Mouse (Mus musculus): ENCODE results near the gene Cse1l. TPM values are rescaled to one million over a fixed set of nuclear protein-coding genes. Genes with fewer than 3 reads are reported as not detected.

The Cse1l gene
- polyA plus RNA-seq, 1 experiment from 2014 or later = 89.3 TPM

- no peaks in the 10 kb centered on the region for H3K27me3 ChIP-seq
- no peak for ATAC-seq (ENCODE audit: low FRiP score, low read depth)
- no peak overlapping the region for H3K27ac ChIP-seq (replicated peaks)
- H3K4me1 ChIP-seq (replicated peaks) = no peaks in the 10 kb centered on the region; the same call in 1 of the 2 replicates
- H3K36me3 ChIP-seq = peaks cover 21% of the 10 kb centered on the region
- H3K9me3 ChIP-seq = no peaks in the 10 kb centered on the region
- 73% methylated on average over 10 of the region's 10 CpGs for WGBS
- no peak overlapping the region for H3K4me2 ChIP-seq
- no peak overlapping the region for H3K9ac ChIP-seq
- no peak overlapping the region for H3K4me3 ChIP-seq
These were observed 20.2 kb upstream of the Cse1l start for GRCm38 (mm10) chr2:166885619-166886018.

GRCm38 (mm10) chr2:166886231-166886630, 19.6 kb upstream of the Cse1l start:
- no peak overlapping the region for H3K9ac ChIP-seq
- ATAC-seq (ENCODE audit: low FRiP score, low read depth) = no peak

GRCm38 (mm10) chr2:166887816-166888215, 18.0 kb upstream of the Cse1l start:
- Histone ChIP-seq H3K36me3 (peaks cover 26% of the 10 kb centered on the region), H3K27ac (replicated peaks) (no peak overlapping the region), H3K4me3 (no peak overlapping the region), H3K27me3 (no peaks in the 10 kb centered on the region), H3K9ac (no peak overlapping the region), H3K4me1 (replicated peaks) (no peaks in the 10 kb centered on the region; the same call in 1 of the 2 replicates), H3K9me3 (no peaks in the 10 kb centered on the region), H3K4me2 (no peak overlapping the region)
- 31% methylated on average over 11 of the region's 11 CpGs for WGBS
- ATAC-seq (ENCODE audit: low FRiP score, low read depth) = no peak

More at GRCm38 (mm10) chr2:166886231-166886630, 19.6 kb upstream of the Cse1l start:
- Histone ChIP-seq H3K27me3 (no peaks in the 10 kb centered on the region), H3K36me3 (peaks cover 23% of the 10 kb centered on the region), H3K4me1 (replicated peaks) (no peaks in the 10 kb centered on the region; the same call in 1 of the 2 replicates), H3K9me3 (no peaks in the 10 kb centered on the region), H3K4me3 (no peak overlapping the region), H3K4me2 (no peak overlapping the region), H3K27ac (replicated peaks) (no peak overlapping the region)
- WGBS = 90% methylated on average over 3 of the region's 3 CpGs

- ATAC-seq (ENCODE audit: low FRiP score, low read depth) = no peak
- Histone ChIP-seq H3K4me3 (no peak overlapping the region), H3K9me3 (no peaks in the 10 kb centered on the region), H3K36me3 (peaks cover 38% of the 10 kb centered on the region), H3K4me1 (replicated peaks) (no peaks in the 10 kb centered on the region), H3K4me2 (no peak overlapping the region), H3K27ac (replicated peaks) (no peak overlapping the region), H3K27me3 (no peaks in the 10 kb centered on the region), H3K9ac (no peak overlapping the region)
- 70% methylated on average over 9 of the region's 9 CpGs for WGBS
These were observed 14.4 kb upstream of the Cse1l start for GRCm38 (mm10) chr2:166891366-166891880.

- no peaks in the 10 kb centered on the region for H3K4me1 ChIP-seq (replicated peaks)
- no peak overlapping the region for H3K27ac ChIP-seq (replicated peaks)
- H3K27me3 ChIP-seq = no peaks in the 10 kb centered on the region
- no peaks in the 10 kb centered on the region for H3K9me3 ChIP-seq
- no peak for ATAC-seq (ENCODE audit: low FRiP score, low read depth)
- no peak overlapping the region for H3K9ac ChIP-seq
- 96% methylated on average over 8 of the region's 8 CpGs for WGBS
- H3K36me3 ChIP-seq = peaks cover 36% of the 10 kb centered on the region
- no peak overlapping the region for H3K4me3 ChIP-seq
- H3K4me2 ChIP-seq = no peak overlapping the region
These were observed 13.6 kb upstream of the Cse1l start for GRCm38 (mm10) chr2:166892158-166892680.

GRCm38 (mm10) chr2:166893036-166893435, 12.8 kb upstream of the Cse1l start:
- Histone ChIP-seq H3K27ac (replicated peaks) (no peak overlapping the region), H3K36me3 (peaks cover 36% of the 10 kb centered on the region), H3K9me3 (no peaks in the 10 kb centered on the region), H3K4me1 (replicated peaks) (no peaks in the 10 kb centered on the region), H3K4me3 (no peak overlapping the region), H3K4me2 (no peak overlapping the region), H3K9ac (no peak overlapping the region), H3K27me3 (no peaks in the 10 kb centered on the region)
- 98% methylated on average over 5 of the region's 5 CpGs for WGBS
- no peak for ATAC-seq (ENCODE audit: low FRiP score, low read depth)

GRCm38 (mm10) chr2:166896368-166896767, 9.5 kb upstream of the Cse1l start:
- no peak for ATAC-seq (ENCODE audit: low FRiP score, low read depth)
- Histone ChIP-seq H3K4me3 (no peak overlapping the region), H3K27ac (replicated peaks) (no peak overlapping the region)

GRCm38 (mm10) chr2:166896974-166897373, 8.9 kb upstream of the Cse1l start:
- H3K27me3 ChIP-seq = no peaks in the 10 kb centered on the region
- no peaks in the 10 kb centered on the region for H3K9me3 ChIP-seq
- peaks cover 21% of the 10 kb centered on the region for H3K36me3 ChIP-seq
- no peak overlapping the region for H3K27ac ChIP-seq (replicated peaks)
- no peak for ATAC-seq (ENCODE audit: low FRiP score, low read depth)
- WGBS = 80% methylated on average over 12 of the region's 12 CpGs
- no peak overlapping the region for H3K9ac ChIP-seq
- H3K4me3 ChIP-seq = no peak overlapping the region
- H3K4me1 ChIP-seq (replicated peaks) = no peaks in the 10 kb centered on the region
- H3K4me2 ChIP-seq = no peak overlapping the region

More at GRCm38 (mm10) chr2:166896368-166896767, 9.5 kb upstream of the Cse1l start:
- Histone ChIP-seq H3K9ac (no peak overlapping the region), H3K9me3 (no peaks in the 10 kb centered on the region), H3K27me3 (no peaks in the 10 kb centered on the region), H3K36me3 (peaks cover 25% of the 10 kb centered on the region), H3K4me2 (no peak overlapping the region), H3K4me1 (replicated peaks) (no peaks in the 10 kb centered on the region)
- 54% methylated on average over 13 of the region's 13 CpGs for WGBS

- Histone ChIP-seq H3K4me3 (no peak overlapping the region), H3K9me3 (no peaks in the 10 kb centered on the region), H3K4me2 (no peak overlapping the region), H3K27ac (replicated peaks) (no peak overlapping the region), H3K9ac (no peak overlapping the region), H3K27me3 (no peaks in the 10 kb centered on the region), H3K36me3 (peaks cover 4% of the 10 kb centered on the region; the same call in 1 of the 2 replicates), H3K4me1 (replicated peaks) (no peaks in the 10 kb centered on the region)
- WGBS = 85% methylated on average over 2 of the region's 2 CpGs
- ATAC-seq (ENCODE audit: low FRiP score, low read depth) = no peak
These were observed 6.7 kb upstream of the Cse1l start for GRCm38 (mm10) chr2:166899161-166899560.

GRCm38 (mm10) chr2:166899746-166900145, 6.1 kb upstream of the Cse1l start:
- H3K27ac ChIP-seq (replicated peaks) = no peak overlapping the region
- no peaks in the 10 kb centered on the region for H3K27me3 ChIP-seq
- 0 out of 2 replicates have a peak, but pooled peaks cover under 1% of the 10 kb centered on the region for H3K36me3 ChIP-seq
- 75% methylated on average over 3 of the region's 3 CpGs for WGBS
- no peak for ATAC-seq (ENCODE audit: low FRiP score, low read depth)
- H3K4me2 ChIP-seq = no peak overlapping the region
- no peak overlapping the region for H3K9ac ChIP-seq
- H3K9me3 ChIP-seq = no peaks in the 10 kb centered on the region
- H3K4me1 ChIP-seq (replicated peaks) = no peaks in the 10 kb centered on the region
- no peak overlapping the region for H3K4me3 ChIP-seq

GRCm38 (mm10) chr2:166900792-166901505, 4.9 kb upstream of the Cse1l start:
- no peak overlapping the region for H3K4me3 ChIP-seq
- H3K27ac ChIP-seq (replicated peaks) = no peak overlapping the region
- peaks cover 5% of the 10 kb centered on the region for H3K4me1 ChIP-seq (replicated peaks)
- H3K4me2 ChIP-seq = no peak overlapping the region
- ATAC-seq (ENCODE audit: low FRiP score, low read depth) = no peak
- H3K27me3 ChIP-seq = no peaks in the 10 kb centered on the region
- H3K36me3 ChIP-seq = no peaks in the 10 kb centered on the region
- WGBS = 93% methylated on average over 8 of the region's 8 CpGs
- H3K9ac ChIP-seq = no peak overlapping the region
- H3K9me3 ChIP-seq = no peaks in the 10 kb centered on the region

- no peak for ATAC-seq (ENCODE audit: low FRiP score, low read depth)
- peaks cover 16% of the 10 kb centered on the region for H3K4me1 ChIP-seq (replicated peaks)
- no peak overlapping the region for H3K4me3 ChIP-seq
- H3K9ac ChIP-seq = no peak overlapping the region
- no peaks in the 10 kb centered on the region for H3K9me3 ChIP-seq
- H3K27me3 ChIP-seq = no peaks in the 10 kb centered on the region
- no peaks in the 10 kb centered on the region for H3K36me3 ChIP-seq
- no peak overlapping the region for H3K4me2 ChIP-seq
- no peak overlapping the region for H3K27ac ChIP-seq (replicated peaks)
- WGBS = 90% methylated on average over 6 of the region's 6 CpGs
These were observed 2.0 kb upstream of the Cse1l start for GRCm38 (mm10) chr2:166903719-166904282.
